Mouse (Mus musculus): ENCODE data around the gene Sgms2. TPM values are rescaled to one million over a fixed set of nuclear protein-coding genes. Genes with fewer than 3 reads are reported as not detected.

Gene Sgms2
- polyA plus RNA-seq, 1 experiment from 2014 or later, result 4.1 TPM

- TF ChIP-seq EP300 (IDR thresholded peaks at IDR 0.05) (no peak), CTCF (IDR thresholded peaks at IDR 0.05) (no peak)
- Histone ChIP-seq H3K4me3 (ENCODE audit: low read depth, low read length) (no peak overlapping the region), H3K9ac (replicated peaks; ENCODE audit: low read depth) (no peak overlapping the region), H3K27ac (ENCODE audit: low read length) (no peak overlapping the region), H3K4me1 (ENCODE audit: insufficient read depth, low read depth, low read length) (no peaks in the 10 kb centered on the region), H3K36me3 (ENCODE audit: insufficient read depth, low read length) (no peaks in the 10 kb centered on the region), H3K27me3 (replicated peaks; ENCODE audit: insufficient read depth, low read length) (no peaks in the 10 kb centered on the region), H3K9me3 (ENCODE audit: low read length) (no peaks in the 10 kb centered on the region), H3K4me2 (replicated peaks; ENCODE audit: low read depth, low read length) (no peak overlapping the region)
- 47% methylated on average over 2 of the region's 2 CpGs for WGBS
- DNase-seq (ENCODE audit: low spot score), result no peak
- no peak for ATAC-seq
Measured at GRCm38 (mm10) chr3:131318211-131318610, 173.0 kb downstream of the Sgms2 start.

- ATAC-seq (peak; percentile 40; the same call in 1 of the 2 replicates), DNase-seq (ENCODE audit: low spot score) (peak; percentile 39)
- Histone ChIP-seq H3K36me3 (ENCODE audit: insufficient read depth, low read length) (no peaks in the 10 kb centered on the region), H3K27me3 (replicated peaks; ENCODE audit: insufficient read depth, low read length) (no peaks in the 10 kb centered on the region), H3K4me1 (ENCODE audit: insufficient read depth, low read depth, low read length) (no peaks in the 10 kb centered on the region), H3K4me2 (replicated peaks; ENCODE audit: low read depth, low read length) (no peak overlapping the region), H3K4me3 (ENCODE audit: low read depth, low read length) (no peak overlapping the region), H3K9ac (replicated peaks; ENCODE audit: low read depth) (no peak overlapping the region), H3K27ac (ENCODE audit: low read length) (no peak overlapping the region), H3K9me3 (ENCODE audit: low read length) (no peaks in the 10 kb centered on the region)
- 0 out of 2 replicates have a peak, but pooled peaks have one; percentile 26 for TF ChIP-seq EP300 (IDR thresholded peaks at IDR 0.05)
- no peak for TF ChIP-seq CTCF (IDR thresholded peaks at IDR 0.05)
- WGBS, result 64% methylated on average over 1 of the region's 1 CpGs
Measured at GRCm38 (mm10) chr3:131317126-131317525, 174.1 kb downstream of the Sgms2 start.

- Histone ChIP-seq H3K9ac (replicated peaks; ENCODE audit: low read depth) (no peak overlapping the region), H3K4me1 (ENCODE audit: insufficient read depth, low read depth, low read length) (no peaks in the 10 kb centered on the region), H3K4me2 (replicated peaks; ENCODE audit: low read depth, low read length) (no peak overlapping the region), H3K4me3 (ENCODE audit: low read depth, low read length) (no peak overlapping the region), H3K27me3 (replicated peaks; ENCODE audit: insufficient read depth, low read length) (no peaks in the 10 kb centered on the region), H3K36me3 (ENCODE audit: insufficient read depth, low read length) (no peaks in the 10 kb centered on the region), H3K27ac (ENCODE audit: low read length) (no peak overlapping the region), H3K9me3 (ENCODE audit: low read length) (no peaks in the 10 kb centered on the region)
- DNase-seq (ENCODE audit: low spot score) (no peak), ATAC-seq (no peak)
- WGBS, result 55% methylated on average over 4 of the region's 4 CpGs
- TF ChIP-seq EP300 (IDR thresholded peaks at IDR 0.05) (no peak), CTCF (IDR thresholded peaks at IDR 0.05) (no peak)
Measured at GRCm38 (mm10) chr3:131315957-131316510, 175.2 kb downstream of the Sgms2 start.

- Histone ChIP-seq H3K27me3 (replicated peaks; ENCODE audit: insufficient read depth, low read length) (no peaks in the 10 kb centered on the region), H3K4me1 (ENCODE audit: insufficient read depth, low read depth, low read length) (no peaks in the 10 kb centered on the region), H3K36me3 (ENCODE audit: insufficient read depth, low read length) (no peaks in the 10 kb centered on the region), H3K9ac (replicated peaks; ENCODE audit: low read depth) (no peak overlapping the region), H3K4me2 (replicated peaks; ENCODE audit: low read depth, low read length) (no peak overlapping the region), H3K4me3 (ENCODE audit: low read depth, low read length) (no peak overlapping the region), H3K27ac (ENCODE audit: low read length) (no peak overlapping the region), H3K9me3 (ENCODE audit: low read length) (0 out of 2 replicates have a peak, but pooled peaks cover 3% of the 10 kb centered on the region)
- 27% methylated on average over 9 of the region's 9 CpGs for WGBS
- ATAC-seq, result no peak
- no peak for TF ChIP-seq EP300 (IDR thresholded peaks at IDR 0.05)
- no peak for TF ChIP-seq CTCF (IDR thresholded peaks at IDR 0.05)
- no peak for DNase-seq (ENCODE audit: low spot score)
Measured at GRCm38 (mm10) chr3:131312340-131312739, 178.9 kb downstream of the Sgms2 start.

GRCm38 (mm10) chr3:131310572-131310971, 180.6 kb downstream of the Sgms2 start:
- no peak overlapping the region for H3K27ac ChIP-seq (ENCODE audit: low read length)
- no peak overlapping the region for H3K4me3 ChIP-seq (ENCODE audit: low read depth, low read length)
- 69% methylated on average over 4 of the region's 4 CpGs for WGBS
- H3K36me3 ChIP-seq (ENCODE audit: insufficient read depth, low read length), result no peaks in the 10 kb centered on the region
- H3K4me2 ChIP-seq (replicated peaks; ENCODE audit: low read depth, low read length), result no peak overlapping the region
- H3K9me3 ChIP-seq (ENCODE audit: low read length), result 0 out of 2 replicates have a peak, but pooled peaks cover 3% of the 10 kb centered on the region
- H3K4me1 ChIP-seq (ENCODE audit: insufficient read depth, low read depth, low read length), result no peaks in the 10 kb centered on the region
- no peak overlapping the region for H3K9ac ChIP-seq (replicated peaks; ENCODE audit: low read depth)
- no peak for TF ChIP-seq CTCF (IDR thresholded peaks at IDR 0.05)
- no peak for TF ChIP-seq EP300 (IDR thresholded peaks at IDR 0.05)
- no peaks in the 10 kb centered on the region for H3K27me3 ChIP-seq (replicated peaks; ENCODE audit: insufficient read depth, low read length)
- no peak for ATAC-seq
- no peak for DNase-seq (ENCODE audit: low spot score)

- WGBS, result 84% methylated on average over 3 of the region's 3 CpGs
- no peak overlapping the region for H3K4me3 ChIP-seq (ENCODE audit: low read depth, low read length)
- H3K36me3 ChIP-seq (ENCODE audit: insufficient read depth, low read length), result no peaks in the 10 kb centered on the region
- H3K4me1 ChIP-seq (ENCODE audit: insufficient read depth, low read depth, low read length), result 0 out of 2 replicates have a peak, but pooled peaks cover 1% of the 10 kb centered on the region
- no peak overlapping the region for H3K9ac ChIP-seq (replicated peaks; ENCODE audit: low read depth)
- no peaks in the 10 kb centered on the region for H3K27me3 ChIP-seq (replicated peaks; ENCODE audit: insufficient read depth, low read length)
- H3K9me3 ChIP-seq (ENCODE audit: low read length), result 0 out of 2 replicates have a peak, but pooled peaks cover 3% of the 10 kb centered on the region
- TF ChIP-seq EP300 (IDR thresholded peaks at IDR 0.05), result no peak
- no peak for TF ChIP-seq CTCF (IDR thresholded peaks at IDR 0.05)
- DNase-seq (ENCODE audit: low spot score) (no peak), ATAC-seq (no peak)
- H3K27ac ChIP-seq (ENCODE audit: low read length), result no peak overlapping the region
- no peak overlapping the region for H3K4me2 ChIP-seq (replicated peaks; ENCODE audit: low read depth, low read length)
Measured at GRCm38 (mm10) chr3:131307811-131308210, 183.4 kb downstream of the Sgms2 start.

Data from lung, postnatal 0 days (tissue).